Mouse (Mus musculus) ovary, postnatal 14 days (tissue): ENCODE data around the gene Llgl1.

ENCODE experiments used
- DNase-seq: peaks from one replicate; pipeline ENCODE4 v3.0.0; 2022; ENCODE audit warnings: low spot score

Gene Llgl1

GRCm38 (mm10) chr11:60726601-60727391 lies 27.3 kb downstream of the Llgl1 start, which contains the start of gene Flii:
Gene Flii (minus strand): TSS chr11:60727263.
- DNase-seq: peak; percentile 79

- no peak for DNase-seq
These were observed 28.0 kb downstream of the Llgl1 start for GRCm38 (mm10) chr11:60727392-60728140.

- DNase-seq: peak; percentile 80
These were observed 28.8 kb downstream of the Llgl1 start, which contains the start of gene Mief2 for GRCm38 (mm10) chr11:60728260-60728761. Gene Mief2 (plus strand): TSS chr11:60728398.

GRCm38 (mm10) chr11:60729217-60729641 lies 29.7 kb downstream of the Llgl1 start:
- DNase-seq: no peak

- no peak for DNase-seq
These were observed 30.6 kb downstream of the Llgl1 start for GRCm38 (mm10) chr11:60730169-60730568.

- no peak for DNase-seq
These were observed 31.7 kb downstream of the Llgl1 start for GRCm38 (mm10) chr11:60731251-60731650.

GRCm38 (mm10) chr11:60734206-60734605 lies 34.7 kb downstream of the Llgl1 start:
- no peak for DNase-seq

GRCm38 (mm10) chr11:60735191-60735590 lies 35.7 kb downstream of the Llgl1 start:
- DNase-seq: no peak

- DNase-seq: no peak
These were observed 37.0 kb downstream of the Llgl1 start for GRCm38 (mm10) chr11:60736491-60736890.

- DNase-seq: no peak
These were observed 37.9 kb downstream of the Llgl1 start for GRCm38 (mm10) chr11:60737450-60737849.

GRCm38 (mm10) chr11:60740321-60740720 lies 40.8 kb downstream of the Llgl1 start:
- no peak for DNase-seq

GRCm38 (mm10) chr11:60755570-60755969 lies 56.0 kb downstream of the Llgl1 start:
- no peak for DNase-seq

- DNase-seq: no peak
These were observed 62.2 kb downstream of the Llgl1 start for GRCm38 (mm10) chr11:60761681-60762080.
